Mouse (Mus musculus) gonadal fat pad, adult 2 months (tissue): ENCODE measurements at regions not wholly inside any gene's neighbourhood (a gene's known extent, or its start where the extent isn't known, plus 50 kb on each side); places are given as distances from the start of the nearest gene placed in this dataset.

Source experiments
- DNase-seq: peaks from one replicate; pipeline ENCODE4 v3.0.0-alpha.2; 2012; ENCODE audit warnings: low read depth

DNA sequence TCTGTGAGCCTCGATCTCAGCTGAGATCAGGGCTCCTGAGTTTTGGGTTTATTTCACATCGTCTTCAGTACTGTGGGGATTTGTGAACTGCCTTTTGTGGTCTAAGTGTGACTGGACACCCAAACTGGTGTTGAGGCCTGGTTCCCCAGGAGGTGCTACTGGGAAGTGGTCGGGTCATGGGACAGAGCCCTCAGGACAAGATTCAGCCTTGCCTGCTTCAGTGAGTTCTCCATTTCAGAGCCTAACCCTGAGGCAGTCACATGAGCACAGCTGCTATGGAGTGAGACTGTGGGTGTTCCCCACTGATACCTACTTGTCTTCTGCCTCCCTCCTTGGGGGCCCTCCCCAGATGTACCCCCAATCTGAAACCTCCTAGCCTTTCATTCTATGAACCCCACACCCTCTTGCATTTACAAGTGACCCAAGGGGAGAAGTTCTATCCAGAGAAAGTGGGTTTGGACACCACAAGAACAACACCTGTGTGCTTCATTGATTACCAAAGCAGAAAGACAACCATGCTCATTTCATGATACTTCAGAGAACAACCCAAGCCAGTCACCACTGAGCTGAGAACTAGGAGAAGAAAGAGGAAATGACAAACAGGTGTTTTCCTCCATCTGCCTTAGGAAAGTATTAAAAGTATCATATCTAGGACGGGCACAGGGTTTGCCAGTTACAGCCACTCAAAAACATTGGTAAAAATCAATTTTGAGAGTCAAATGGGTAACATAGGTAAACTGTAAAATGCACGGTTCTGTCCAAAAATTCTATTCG is 255.8 kb downstream of the Tle3 start:
- no peak for DNase-seq

GRCm38 (mm10) chr9:61622933-61623332 is 250.8 kb downstream of the Tle3 start:
- DNase-seq = no peak

DNA sequence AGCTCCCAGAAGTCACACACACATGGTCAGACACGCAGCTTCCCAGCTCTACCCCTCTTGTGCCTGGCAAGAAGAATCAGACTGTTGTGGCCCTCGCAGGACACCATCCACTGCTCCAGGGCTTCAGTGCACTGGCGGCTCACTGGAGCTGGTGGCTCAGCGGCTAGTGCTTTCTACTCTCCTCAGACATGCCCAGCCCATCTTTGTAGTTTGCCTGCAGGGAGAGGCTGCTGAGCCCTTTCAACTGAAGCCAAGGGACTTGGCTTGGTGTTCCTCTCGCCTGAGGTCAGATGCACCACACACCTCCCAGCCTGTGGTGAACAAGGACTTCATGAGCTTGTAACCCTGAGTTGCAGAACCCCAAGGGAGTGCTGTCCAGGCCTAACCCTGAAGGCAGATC is 249.8 kb downstream of the Tle3 start:
- no peak for DNase-seq

DNA sequence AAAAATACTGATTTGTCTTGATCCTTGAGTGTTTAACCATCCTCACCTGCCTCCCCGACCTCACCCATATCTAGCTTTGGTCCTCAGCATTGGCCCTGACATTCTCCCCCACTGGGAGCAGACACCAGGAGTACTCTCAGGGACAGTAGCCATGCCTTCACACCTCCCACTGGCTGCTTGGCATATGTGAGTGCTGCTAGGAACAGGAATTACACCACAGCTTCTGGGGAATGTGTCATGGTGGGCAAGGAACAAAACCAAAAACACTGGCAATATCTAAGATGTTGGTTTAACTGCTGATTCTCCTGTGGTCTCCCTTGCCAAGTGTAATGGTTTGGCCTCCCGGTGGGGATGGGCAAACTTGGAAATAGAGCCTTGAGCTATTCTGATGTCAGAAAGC is 248.6 kb downstream of the Tle3 start:
- DNase-seq = no peak

- no peak for DNase-seq
Observed at GRCm38 (mm10) chr9:61620105-61620504, 247.9 kb downstream of the Tle3 start.

DNA sequence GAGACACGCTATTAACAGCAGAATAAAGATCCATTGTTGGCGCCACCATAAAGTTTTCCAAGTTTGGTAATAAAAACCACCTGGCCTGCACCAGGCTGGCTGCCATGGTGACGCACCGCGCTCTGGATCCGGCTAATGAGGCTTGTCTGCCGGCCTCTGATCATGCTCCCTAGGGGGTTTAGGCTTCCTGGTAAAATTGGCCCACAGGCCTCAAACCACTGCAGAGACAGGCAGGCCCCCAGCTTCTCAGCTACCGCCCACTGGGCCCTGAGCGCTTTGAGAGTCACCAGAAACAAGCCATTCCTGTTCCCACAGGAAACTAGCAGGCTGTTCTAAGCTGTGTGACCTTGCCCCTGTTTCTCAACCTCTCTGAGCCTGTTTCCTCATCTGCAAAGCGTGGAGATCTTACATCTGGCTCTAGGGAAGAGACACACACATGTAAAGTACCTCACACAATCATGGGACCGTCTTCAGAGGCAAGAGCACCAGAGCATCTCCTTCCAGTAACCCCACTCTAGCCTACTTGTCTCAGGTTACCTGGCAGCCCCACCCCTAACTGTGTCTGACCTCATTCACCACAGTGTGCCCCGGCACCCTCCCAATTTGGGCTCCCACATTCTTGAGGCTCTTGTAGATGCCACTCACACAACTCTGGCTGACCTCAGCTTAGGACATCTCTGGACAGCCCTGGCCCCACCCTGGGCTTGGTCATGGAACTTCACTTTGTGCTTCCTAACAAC is 246.5 kb downstream of the Tle3 start:
- DNase-seq = no peak

GRCm38 (mm10) chr9:61617979-61618378 is 245.8 kb downstream of the Tle3 start:
- no peak for DNase-seq

GRCm38 (mm10) chr9:61615556-61615955 is 243.4 kb downstream of the Tle3 start:
- DNase-seq = no peak

DNA sequence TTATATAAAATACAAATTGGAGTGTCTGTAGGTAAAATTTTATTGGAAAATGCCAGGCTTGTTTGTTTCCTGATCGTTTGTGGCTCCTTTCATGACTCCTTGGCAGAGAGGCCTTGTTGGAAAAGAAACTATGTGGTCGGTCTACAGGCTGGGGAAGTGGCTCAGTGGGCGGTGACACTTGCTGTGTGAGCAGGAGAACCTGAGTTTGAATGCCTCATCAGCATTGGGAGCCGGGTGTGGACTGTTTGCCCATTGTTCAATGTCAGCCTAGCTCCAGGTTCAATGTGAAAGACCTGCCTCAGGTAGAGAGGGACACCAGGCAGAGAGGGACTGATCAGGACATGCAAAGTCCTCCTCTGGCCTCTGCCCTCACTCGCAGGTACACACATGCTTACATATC is 235.4 kb downstream of the Tle3 start:
- DNase-seq = no peak

DNA sequence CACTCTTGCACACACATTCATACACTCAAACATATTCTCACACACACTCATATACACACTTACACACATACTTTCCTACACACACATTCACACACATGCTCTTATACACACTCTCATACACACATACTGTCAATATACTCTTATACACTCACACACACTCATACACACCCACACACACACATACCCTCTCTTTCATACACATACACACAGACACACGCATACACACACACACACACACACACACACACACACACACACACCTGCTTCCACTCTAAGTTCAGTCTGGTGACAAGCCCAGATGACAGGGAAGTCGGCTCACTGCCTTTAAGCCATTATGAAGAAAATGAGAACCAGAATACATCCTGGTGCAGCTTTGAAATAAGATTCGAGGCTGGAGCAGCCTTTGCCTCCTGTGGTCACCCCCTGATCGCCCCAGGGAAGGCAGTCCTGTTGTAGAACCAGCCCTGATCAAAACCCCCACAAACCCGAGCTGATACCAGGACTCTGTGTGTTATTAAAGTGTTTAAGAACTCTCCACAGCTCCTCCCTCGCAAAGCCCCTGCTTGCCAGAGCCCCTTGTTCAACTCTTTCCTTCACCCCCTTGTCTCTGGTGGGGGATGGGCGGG is 230.3 kb downstream of the Tle3 start:
- no peak for DNase-seq

- no peak for DNase-seq
Observed at GRCm38 (mm10) chr9:61601911-61602310, 229.7 kb downstream of the Tle3 start.

DNA sequence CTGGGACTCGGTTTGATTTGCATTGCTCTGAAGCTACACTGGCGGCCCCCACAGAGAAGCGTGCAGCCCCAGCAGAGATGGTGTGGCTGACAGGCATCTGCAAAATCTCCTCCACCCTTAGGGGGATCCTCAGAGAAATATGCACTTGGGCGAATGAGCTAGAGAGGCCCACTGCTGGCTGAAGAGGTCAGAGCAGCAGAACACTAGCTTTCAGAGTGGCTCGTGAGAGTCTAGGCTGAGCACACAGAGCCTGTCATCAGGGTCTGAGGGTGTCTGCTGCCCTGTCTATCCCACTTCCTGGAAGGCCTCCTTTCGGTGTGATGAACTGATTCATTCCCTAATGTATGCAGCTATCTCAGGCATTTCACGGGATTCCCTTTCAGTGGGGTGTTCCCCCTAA is 225.1 kb downstream of the Tle3 start:
- DNase-seq = no peak

DNA sequence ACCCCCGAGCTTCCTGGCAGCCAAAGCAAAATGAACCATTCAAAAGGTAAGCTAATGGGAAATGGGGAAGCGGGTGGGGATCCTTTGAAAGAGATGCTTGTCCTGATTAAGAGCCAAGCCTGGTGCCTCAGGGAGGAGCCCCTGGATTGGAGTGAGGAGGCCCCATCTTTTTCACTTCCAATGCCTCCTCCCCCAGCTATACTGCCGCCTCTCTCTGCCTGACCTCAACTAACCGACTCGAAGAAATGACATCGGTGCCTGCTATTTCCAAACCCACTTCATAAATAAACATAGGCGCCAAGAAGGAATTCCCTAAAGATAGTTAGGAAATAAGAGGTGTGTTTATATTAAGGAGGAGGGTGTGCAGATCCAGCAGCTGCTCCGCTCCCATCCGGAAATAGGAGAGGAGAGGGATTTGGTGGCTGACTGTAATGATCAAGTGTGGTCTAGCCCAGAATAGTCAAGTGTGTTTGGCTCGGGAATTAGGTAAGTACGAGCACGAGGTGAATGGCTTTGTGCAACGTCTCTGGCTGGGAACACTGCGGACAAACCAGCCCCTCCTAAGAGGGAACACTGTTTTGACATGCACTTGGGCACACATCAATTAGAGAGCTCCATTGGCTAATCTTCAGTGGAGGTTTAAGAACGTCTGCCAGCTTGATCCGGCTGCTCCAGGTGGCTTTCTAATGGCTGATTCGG is 224.4 kb downstream of the Tle3 start:
- DNase-seq = peak; percentile 99

DNA sequence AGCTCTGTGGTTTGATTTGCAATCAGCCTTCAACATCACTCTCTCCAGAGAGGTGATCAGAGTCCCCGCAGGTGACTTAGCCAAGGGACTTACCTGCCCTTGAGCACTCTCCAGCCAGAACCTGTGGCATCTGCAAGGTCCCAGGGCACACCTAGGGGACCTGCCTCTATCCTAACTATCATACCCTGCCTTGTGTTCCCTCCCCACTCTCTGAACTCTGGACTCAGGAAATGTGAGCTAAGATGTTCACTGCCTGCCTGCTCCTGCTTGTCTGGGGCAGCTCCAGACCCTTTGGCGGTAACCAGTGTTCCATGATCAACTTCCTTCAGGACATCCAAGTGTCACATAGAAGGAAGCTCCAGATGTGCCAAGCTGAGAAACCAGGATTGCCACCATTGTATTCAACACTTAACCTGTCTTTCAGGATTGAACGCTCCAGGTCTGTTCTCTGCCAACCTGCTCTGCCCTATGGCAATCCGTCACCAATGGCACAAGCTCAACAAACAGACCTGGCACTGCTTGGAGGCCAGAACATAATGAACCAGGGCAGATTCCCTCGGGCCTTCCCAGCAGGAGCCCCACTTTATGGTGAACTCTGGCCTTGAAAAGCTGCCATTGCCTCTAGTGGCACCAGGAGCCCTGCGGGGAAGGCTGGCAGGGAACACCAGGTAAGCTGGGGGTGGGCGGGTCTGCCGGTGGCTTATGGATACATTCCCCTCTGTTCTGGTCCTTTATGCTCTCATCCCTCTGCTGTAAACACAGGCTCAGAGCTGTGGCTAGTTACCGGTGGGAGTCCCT is 223.2 kb downstream of the Tle3 start:
- DNase-seq = peak; percentile 98

DNA sequence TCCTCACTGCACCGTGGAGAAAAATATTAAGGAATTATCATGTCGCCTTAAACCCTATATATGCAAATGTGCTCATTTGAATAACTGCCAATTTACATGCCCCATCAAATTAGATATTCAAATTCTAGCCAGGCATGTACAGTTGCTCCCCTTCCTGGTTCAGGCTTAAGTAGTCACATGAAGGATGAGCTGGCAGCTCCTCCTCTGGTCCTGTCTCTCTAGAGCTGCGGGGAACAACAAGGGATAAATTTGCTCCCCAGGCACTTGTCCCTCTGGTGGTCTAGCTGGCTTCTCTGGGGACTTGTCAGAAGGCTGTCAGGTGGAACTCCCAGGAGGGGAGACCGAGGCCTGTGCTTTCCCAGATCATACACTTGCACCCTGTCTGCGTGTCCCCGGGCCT is 221.8 kb downstream of the Tle3 start:
- no peak for DNase-seq

- DNase-seq = no peak
Observed at GRCm38 (mm10) chr9:61589727-61590299, 217.6 kb downstream of the Tle3 start.

GRCm38 (mm10) chr9:61583281-61584072 is 211.3 kb downstream of the Tle3 start:
- DNase-seq = no peak

GRCm38 (mm10) chr9:61581046-61581445 is 208.9 kb downstream of the Tle3 start:
- DNase-seq = no peak

- no peak for DNase-seq
Observed at GRCm38 (mm10) chr9:61578255-61578654, 206.1 kb downstream of the Tle3 start.

DNA sequence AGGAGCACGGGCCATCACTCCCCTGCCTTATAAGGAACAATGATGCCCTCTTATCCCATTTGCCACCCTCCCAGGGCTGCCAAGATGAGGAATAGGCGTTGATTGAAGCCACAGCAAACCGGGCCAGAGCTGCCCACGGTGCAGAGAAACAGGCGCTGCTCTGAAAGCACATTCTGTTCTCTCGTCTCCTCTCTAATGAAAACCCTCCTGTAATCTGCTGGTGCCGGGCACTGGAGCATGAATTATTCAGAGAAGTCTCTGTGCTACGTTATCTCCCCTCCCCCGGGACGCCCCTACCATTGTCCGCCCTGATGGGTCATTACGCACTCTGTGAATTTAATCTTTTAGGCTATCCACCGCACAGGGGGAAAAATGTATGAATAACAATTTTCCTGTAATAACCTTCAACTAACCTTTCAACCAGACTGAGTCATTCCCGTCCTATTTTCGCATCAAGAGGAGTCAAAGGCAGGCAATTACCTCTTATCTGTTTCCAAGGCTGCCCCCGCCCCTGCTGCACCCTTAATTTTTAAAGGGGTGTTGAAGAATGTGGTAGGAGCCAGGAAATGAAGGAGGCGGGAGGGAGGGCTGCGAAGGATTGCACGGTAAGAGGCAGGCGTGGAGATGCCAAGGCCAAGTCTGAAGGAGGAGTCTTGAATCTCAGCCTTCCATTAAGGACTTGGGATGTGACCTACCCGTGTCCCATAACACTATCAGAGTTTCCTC is 201.6 kb downstream of the Tle3 start:
- DNase-seq = no peak
